Mouse (Mus musculus) embryonic facial prominence, embryonic 15.5 days (tissue): ENCODE data around the gene Fxn. TPM values are rescaled to one million over a fixed set of nuclear protein-coding genes. Genes with fewer than 3 reads are reported as not detected.

Source experiments
- ATAC-seq: fragments of 200-750 bp; cut with Nextera tagmentation; 2 replicates; pipeline ENCODE4 v1.8.0; 2017; ENCODE audit warnings: low read depth, moderate TSS enrichment; ENCODE audit not compliant: insufficient number of reproducible peaks, low FRiP score, low TSS enrichment
- H3K27ac ChIP-seq: fragments of 300-500 bp; sonication (generic); replicated peaks from 2 replicates; pipeline ENCODE4 v1.5.1; 2015; ENCODE audit warnings: mild to moderate bottlenecking, inconsistent platforms
- H3K27me3 ChIP-seq: fragments of 300-500 bp; sonication (generic); 2 replicates; pipeline ENCODE4 v1.6.1; 2015; ENCODE audit warnings: inconsistent platforms
- H3K36me3 ChIP-seq: fragments of 300-500 bp; sonication (generic); 2 replicates; pipeline ENCODE4 v1.6.1; 2015; ENCODE audit warnings: mild to moderate bottlenecking, inconsistent platforms
- H3K4me1 ChIP-seq: fragments of 300-500 bp; sonication (generic); 2 replicates; pipeline ENCODE4 v1.6.1; 2015; ENCODE audit warnings: inconsistent platforms
- H3K4me2 ChIP-seq: fragments of 300-500 bp; sonication (generic); replicated peaks from 2 replicates; pipeline ENCODE4 v1.6.1; 2015; ENCODE audit warnings: mild to moderate bottlenecking, inconsistent platforms
- H3K4me3 ChIP-seq: fragments of 300-500 bp; sonication (generic); replicated peaks from 2 replicates; pipeline ENCODE4 v1.5.1; 2015; ENCODE audit warnings: mild to moderate bottlenecking, inconsistent platforms
- H3K9ac ChIP-seq: fragments of 300-500 bp; sonication (generic); 2 replicates; pipeline ENCODE4 v1.6.1; 2015; ENCODE audit warnings: inconsistent platforms
- H3K9me3 ChIP-seq: fragments of 300-500 bp; sonication (generic); replicated peaks from 2 replicates; pipeline ENCODE4 v1.6.1; 2016; ENCODE audit warnings: inconsistent platforms
- WGBS: fragments of 180-500 bp; shearing (Covaris S2); methylation state at CpG from one replicate; pipeline ENCODE4 v1.1.7; 2015; 5-methylcytosine and 5-hydroxymethylcytosine counted together
- polyA plus RNA-seq: library from polyadenylated mRNA; unstranded; fragments of >200 nt; fragmentation: Nextera tagmentation; extraction: Ambion mirVana; gene quantifications from 2 replicates; pipeline ENCODE4 v1.2.1, GENCODE M21; 2015

Fxn gene
- polyA plus RNA-seq, 1 experiment from 2014 or later, result 39.9 TPM

DNA sequence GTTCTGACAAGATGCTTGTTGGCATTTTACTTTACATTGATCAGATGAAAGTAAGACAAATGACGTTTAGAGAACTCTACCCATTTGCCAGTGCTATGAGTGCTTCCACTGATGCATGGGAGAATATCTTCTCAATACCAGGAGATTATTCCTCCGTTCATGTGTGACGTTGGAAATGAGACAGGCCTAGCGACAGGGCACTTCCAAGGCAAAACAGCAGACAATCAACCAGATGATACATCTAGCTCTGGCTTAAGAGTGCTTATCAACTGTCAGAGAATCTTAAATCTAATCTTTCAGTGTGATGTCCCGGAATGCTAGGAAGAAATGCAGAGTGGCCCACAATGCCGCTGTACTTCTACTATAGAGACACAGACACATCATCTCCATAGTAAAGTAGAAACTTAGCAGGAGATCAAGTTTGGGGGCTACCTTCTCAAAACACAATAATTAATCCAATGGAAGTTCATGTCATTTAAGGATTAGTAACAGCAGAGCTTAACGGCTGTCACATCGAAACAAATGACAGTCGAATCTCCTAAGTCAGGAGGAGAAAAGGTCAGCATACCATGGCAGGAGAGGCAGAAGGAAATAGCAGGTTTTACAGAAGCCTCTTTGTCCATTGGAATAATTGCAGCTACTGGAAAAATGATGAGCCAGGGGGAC is 35.8 kb upstream of the Fxn start:
- WGBS, result 56% methylated on average over 9 of the region's 9 CpGs
- Histone ChIP-seq H3K9me3 (no peaks in the 10 kb centered on the region), H3K4me3 (no peak overlapping the region), H3K27ac (no peak overlapping the region), H3K9ac (no peak overlapping the region), H3K4me1 (0 out of 2 replicates have a peak, but pooled peaks cover 5% of the 10 kb centered on the region), H3K36me3 (no peaks in the 10 kb centered on the region), H3K4me2 (no peak overlapping the region), H3K27me3 (no peaks in the 10 kb centered on the region; the same call in 1 of the 2 replicates)
- ATAC-seq, result no peak

- H3K9ac ChIP-seq, result no peak overlapping the region
- H3K36me3 ChIP-seq, result no peaks in the 10 kb centered on the region
- WGBS, result 91% methylated on average over 4 of the region's 4 CpGs
- H3K4me1 ChIP-seq, result 0 out of 2 replicates have a peak, but pooled peaks cover 5% of the 10 kb centered on the region
- no peak overlapping the region for H3K4me3 ChIP-seq
- H3K27me3 ChIP-seq, result no peaks in the 10 kb centered on the region; the same call in 1 of the 2 replicates
- no peak for ATAC-seq
- H3K27ac ChIP-seq, result no peak overlapping the region
- no peaks in the 10 kb centered on the region for H3K9me3 ChIP-seq
- no peak overlapping the region for H3K4me2 ChIP-seq
Observed at GRCm38 (mm10) chr19:24315234-24315633, 34.8 kb upstream of the Fxn start.

- WGBS, result 88% methylated on average over 11 of the region's 11 CpGs
- Histone ChIP-seq H3K27me3 (no peaks in the 10 kb centered on the region; the same call in 1 of the 2 replicates), H3K36me3 (no peaks in the 10 kb centered on the region), H3K27ac (no peak overlapping the region), H3K9me3 (no peaks in the 10 kb centered on the region), H3K4me3 (no peak overlapping the region), H3K4me1 (0 out of 2 replicates have a peak, but pooled peaks cover 5% of the 10 kb centered on the region), H3K9ac (no peak overlapping the region), H3K4me2 (no peak overlapping the region)
- no peak for ATAC-seq
Observed at GRCm38 (mm10) chr19:24314676-24315075, 34.3 kb upstream of the Fxn start.

DNA sequence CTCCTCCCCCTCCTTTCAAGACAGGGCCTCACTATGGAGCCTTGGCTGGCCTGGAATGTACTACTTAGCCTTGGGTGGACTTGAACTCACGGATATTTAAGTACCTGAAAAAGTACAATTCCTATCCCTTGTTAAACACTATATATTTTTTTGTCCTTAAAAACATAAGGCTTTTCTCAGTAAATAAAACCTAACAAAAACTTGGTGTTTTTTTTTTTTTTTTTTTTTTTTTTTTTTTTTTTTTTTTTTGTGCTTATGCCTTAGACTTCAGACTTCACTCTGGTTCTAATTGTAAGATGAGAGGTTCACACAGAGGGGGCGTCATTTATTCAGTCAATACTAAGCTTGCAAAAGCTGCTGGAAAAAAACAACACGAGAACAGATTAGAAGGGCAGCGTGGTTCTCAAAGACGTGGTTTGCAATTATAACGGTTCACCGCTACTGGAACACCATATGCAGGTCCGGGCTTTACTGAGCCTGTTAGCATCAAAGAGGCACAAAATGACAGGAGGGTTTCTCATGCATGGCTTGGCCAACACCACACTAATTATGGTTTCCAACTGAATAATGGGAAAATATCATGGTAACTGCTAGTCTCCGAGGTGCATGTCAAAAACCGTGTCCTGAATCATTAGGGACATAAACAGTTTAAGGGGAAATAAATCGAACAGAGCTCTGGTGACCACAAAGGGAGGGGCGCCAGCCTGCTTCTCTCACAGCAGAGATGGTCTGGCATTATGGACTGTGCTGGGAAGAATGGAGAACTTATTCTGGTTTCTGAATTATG is 32.3 kb upstream of the Fxn start:
- H3K4me3 ChIP-seq, result no peak overlapping the region
- H3K27me3 ChIP-seq, result no peaks in the 10 kb centered on the region; the same call in 1 of the 2 replicates
- 50% methylated on average over 12 of the region's 12 CpGs for WGBS
- no peaks in the 10 kb centered on the region for H3K36me3 ChIP-seq
- no peaks in the 10 kb centered on the region for H3K9me3 ChIP-seq
- ATAC-seq, result peak; percentile 67; the same call in 1 of the 2 replicates
- H3K9ac ChIP-seq, result no peak overlapping the region
- H3K4me2 ChIP-seq, result no peak overlapping the region
- H3K4me1 ChIP-seq, result peaks cover 12% of the 10 kb centered on the region
- no peak overlapping the region for H3K27ac ChIP-seq

DNA sequence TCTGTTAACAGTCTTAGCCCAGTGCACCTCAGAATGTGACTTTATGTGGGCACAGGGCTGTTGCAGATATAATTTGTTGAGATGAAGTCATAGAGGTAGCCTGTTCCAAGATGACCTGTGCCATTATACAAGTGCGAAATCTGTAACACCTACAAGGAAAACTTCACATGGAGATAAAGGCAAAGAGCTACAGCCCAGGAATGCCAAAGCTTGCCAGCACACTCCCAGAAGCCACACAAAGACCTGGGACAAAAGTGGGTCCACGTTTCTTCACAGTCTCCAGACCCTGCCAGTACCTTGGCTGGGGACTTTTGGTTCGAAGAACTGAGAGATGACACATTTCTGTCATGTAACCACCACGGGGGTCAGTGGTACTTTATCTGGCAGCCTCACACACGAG is 31.6 kb upstream of the Fxn start:
- Histone ChIP-seq H3K4me3 (no peak overlapping the region), H3K9ac (no peak overlapping the region), H3K27me3 (no peaks in the 10 kb centered on the region; the same call in 1 of the 2 replicates), H3K36me3 (no peaks in the 10 kb centered on the region), H3K4me2 (no peak overlapping the region), H3K4me1 (peaks cover 9% of the 10 kb centered on the region), H3K27ac (no peak overlapping the region), H3K9me3 (no peaks in the 10 kb centered on the region)
- 86% methylated on average over 5 of the region's 5 CpGs for WGBS
- no peak for ATAC-seq

DNA sequence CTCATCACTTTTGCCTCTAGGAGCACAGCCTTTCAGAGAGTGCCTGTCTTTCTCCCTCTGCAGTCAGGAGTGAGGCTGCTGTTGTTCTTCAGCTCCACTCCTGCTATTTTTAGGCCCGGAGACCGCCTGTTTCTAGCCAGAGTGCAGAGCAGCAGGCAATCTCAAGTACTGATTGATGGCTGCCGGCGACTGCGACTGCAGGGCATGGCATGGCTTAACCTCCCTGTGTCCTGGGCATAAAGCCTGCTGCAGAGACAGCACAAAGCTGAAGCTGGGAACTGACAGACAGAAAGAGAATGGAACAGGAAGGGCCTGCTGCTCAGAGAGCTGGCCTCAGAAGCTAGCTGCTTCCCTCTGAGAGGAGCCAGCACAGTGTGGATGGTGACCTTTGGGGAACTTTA is 27.9 kb upstream of the Fxn start:
- Histone ChIP-seq H3K27ac (no peak overlapping the region), H3K4me2 (no peak overlapping the region), H3K4me3 (no peak overlapping the region), H3K9me3 (no peaks in the 10 kb centered on the region), H3K9ac (no peak overlapping the region), H3K36me3 (no peaks in the 10 kb centered on the region), H3K4me1 (peaks cover 7% of the 10 kb centered on the region), H3K27me3 (no peaks in the 10 kb centered on the region; the same call in 1 of the 2 replicates)
- 16% methylated on average over 5 of the region's 5 CpGs for WGBS
- ATAC-seq, result no peak

GRCm38 (mm10) chr19:24307271-24308221 is 27.1 kb upstream of the Fxn start:
- Histone ChIP-seq H3K9ac (no peak overlapping the region), H3K27ac (no peak overlapping the region), H3K36me3 (no peaks in the 10 kb centered on the region), H3K27me3 (no peaks in the 10 kb centered on the region; the same call in 1 of the 2 replicates), H3K9me3 (no peaks in the 10 kb centered on the region), H3K4me3 (no peak overlapping the region), H3K4me1 (peaks cover 7% of the 10 kb centered on the region), H3K4me2 (no peak overlapping the region)
- WGBS, result 53% methylated on average over 13 of the region's 13 CpGs
- no peak for ATAC-seq

DNA sequence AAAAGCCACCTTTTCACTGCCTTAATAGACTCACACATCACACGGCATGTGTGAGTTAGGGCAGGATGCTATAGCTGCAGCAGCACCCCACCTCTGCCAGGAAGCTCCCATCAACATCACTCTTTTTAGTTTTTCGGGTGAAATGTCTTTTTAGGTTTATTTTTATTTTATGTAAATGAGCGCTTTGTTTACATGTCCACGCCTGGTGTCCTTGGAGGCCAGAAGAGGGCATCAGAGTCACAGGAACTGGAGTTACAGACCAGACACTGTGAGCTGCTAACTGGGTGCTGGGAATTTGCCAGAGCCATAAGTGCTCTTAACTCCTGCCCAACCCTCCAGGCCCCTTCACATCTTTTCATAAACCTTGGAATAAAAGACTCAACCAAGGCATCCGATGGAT is 25.9 kb upstream of the Fxn start:
- Histone ChIP-seq H3K9me3 (no peaks in the 10 kb centered on the region), H3K4me3 (no peak overlapping the region), H3K27me3 (no peaks in the 10 kb centered on the region), H3K4me2 (no peak overlapping the region), H3K4me1 (peaks cover 13% of the 10 kb centered on the region), H3K9ac (no peak overlapping the region), H3K27ac (no peak overlapping the region), H3K36me3 (no peaks in the 10 kb centered on the region)
- WGBS, result 86% methylated on average over 5 of the region's 5 CpGs
- no peak for ATAC-seq

DNA sequence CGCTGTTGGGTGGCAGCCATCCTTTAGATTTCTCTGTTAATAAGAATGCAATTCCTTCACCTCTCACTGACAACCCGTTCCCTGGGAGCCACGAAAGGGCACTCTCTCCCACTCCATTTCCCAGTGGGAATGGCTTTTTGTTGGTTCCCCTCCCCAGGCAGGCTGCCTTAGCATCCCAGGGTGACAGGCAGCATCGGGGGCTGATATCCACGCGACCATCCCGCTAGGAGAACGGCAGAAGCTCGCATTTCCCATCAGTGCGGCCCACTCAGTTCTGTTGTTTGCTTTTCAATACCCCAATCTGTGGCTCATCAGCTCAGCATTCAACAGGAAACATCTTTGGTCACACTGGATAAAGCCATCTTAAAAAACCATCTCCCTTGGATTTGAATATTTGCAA is 21.8 kb upstream of the Fxn start:
- no peak overlapping the region for H3K4me2 ChIP-seq
- no peaks in the 10 kb centered on the region for H3K36me3 ChIP-seq
- no peaks in the 10 kb centered on the region for H3K9me3 ChIP-seq
- no peak overlapping the region for H3K4me3 ChIP-seq
- 45% methylated on average over 10 of the region's 10 CpGs for WGBS
- H3K27me3 ChIP-seq, result no peaks in the 10 kb centered on the region
- ATAC-seq, result no peak
- no peak overlapping the region for H3K9ac ChIP-seq
- H3K27ac ChIP-seq, result no peak overlapping the region
- H3K4me1 ChIP-seq, result peaks cover 6% of the 10 kb centered on the region; the same call in 1 of the 2 replicates

DNA sequence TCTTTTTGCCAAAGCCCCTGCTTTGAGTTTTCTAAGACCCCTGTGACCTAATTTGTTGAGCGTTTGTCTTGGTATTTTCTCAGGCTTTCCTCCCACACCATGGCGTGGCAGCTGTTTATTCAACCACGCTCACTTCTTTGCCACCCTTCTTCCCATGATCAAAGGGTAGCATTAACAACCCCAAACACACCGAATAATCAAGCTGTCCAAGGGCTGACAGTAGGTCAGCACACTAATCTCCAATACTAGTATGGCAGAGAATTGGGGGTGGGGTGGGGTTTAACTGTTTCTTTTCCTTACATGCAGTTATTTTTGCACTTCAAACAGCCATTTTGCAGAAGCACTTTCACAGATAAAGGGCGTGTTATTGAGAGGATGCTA is 21.4 kb upstream of the Fxn start:
- Histone ChIP-seq H3K9ac (no peak overlapping the region), H3K4me1 (peaks cover 6% of the 10 kb centered on the region; the same call in 1 of the 2 replicates), H3K36me3 (no peaks in the 10 kb centered on the region), H3K4me2 (peak overlapping the region; percentile 53; the same call in 1 of the 2 replicates), H3K27me3 (no peaks in the 10 kb centered on the region), H3K9me3 (no peaks in the 10 kb centered on the region), H3K27ac (no peak overlapping the region), H3K4me3 (no peak overlapping the region)
- no peak for ATAC-seq
- 25% methylated on average over 5 of the region's 5 CpGs for WGBS
